Mouse (Mus musculus) MN1 (cell line): ENCODE measurements around the gene Col27a1.

ENCODE experiments used
- DNase-seq: peaks from one replicate; pipeline ENCODE4 v3.0.0-alpha.2; 2016; ENCODE audit warnings: low spot score

Col27a1 gene

DNA sequence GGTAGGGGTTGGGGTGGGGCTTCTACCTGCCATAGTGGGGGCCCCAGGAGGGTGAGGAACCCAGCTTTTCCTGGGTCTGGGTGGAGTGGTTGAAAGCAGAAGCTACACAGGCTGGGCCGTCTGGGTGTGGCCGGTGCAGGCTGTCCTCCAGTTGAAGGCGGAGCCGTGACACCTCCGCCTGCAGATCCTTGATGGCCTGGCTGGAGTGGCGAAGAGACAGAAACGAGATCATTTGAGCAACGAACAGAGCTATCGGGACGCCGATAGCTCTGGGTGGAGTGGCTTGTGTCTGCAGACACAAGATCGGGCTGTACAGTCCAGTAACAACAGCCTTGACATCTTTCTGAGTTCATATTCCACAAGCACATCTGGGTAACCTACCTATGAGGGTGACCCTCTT is 160.5 kb downstream of the Col27a1 start:
- DNase-seq = no peak

- DNase-seq = no peak
Observed at GRCm38 (mm10) chr4:63375367-63375766, 161.6 kb downstream of the Col27a1 start.

- DNase-seq = no peak
Observed at GRCm38 (mm10) chr4:63377483-63377882, 163.7 kb downstream of the Col27a1 start.

DNA sequence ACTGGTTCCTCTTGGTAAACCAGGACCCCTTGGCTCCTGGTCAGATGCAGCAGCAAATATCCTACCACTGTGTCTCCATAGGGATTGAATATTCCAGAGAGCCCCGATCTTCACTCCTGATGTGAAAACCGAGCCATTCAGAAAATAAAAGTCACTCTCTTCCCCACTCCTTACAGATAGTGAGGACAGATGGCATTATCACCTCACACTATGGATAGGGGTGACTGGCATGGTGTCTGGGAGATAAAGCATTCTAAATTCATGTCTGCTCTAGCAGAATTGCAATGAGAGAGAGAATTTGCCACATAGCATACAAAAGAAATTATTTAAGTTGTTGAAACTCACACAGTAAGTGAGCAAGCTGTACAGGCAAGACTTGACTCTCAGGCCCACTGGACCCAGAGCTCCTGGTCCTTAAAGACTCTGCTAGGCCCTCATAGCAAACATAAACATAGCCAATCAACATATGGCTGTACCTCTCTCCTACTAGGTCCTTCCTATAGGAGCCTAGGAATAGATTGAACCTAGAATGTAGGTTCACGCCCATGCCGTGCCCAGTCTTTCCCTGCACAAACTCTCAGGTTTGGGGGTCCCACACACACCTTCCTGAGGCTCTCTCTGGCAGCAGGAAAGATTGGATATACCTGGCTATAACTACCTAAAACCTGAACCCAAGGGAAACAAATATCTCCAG is 169.0 kb downstream of the Col27a1 start:
- DNase-seq = no peak

DNA sequence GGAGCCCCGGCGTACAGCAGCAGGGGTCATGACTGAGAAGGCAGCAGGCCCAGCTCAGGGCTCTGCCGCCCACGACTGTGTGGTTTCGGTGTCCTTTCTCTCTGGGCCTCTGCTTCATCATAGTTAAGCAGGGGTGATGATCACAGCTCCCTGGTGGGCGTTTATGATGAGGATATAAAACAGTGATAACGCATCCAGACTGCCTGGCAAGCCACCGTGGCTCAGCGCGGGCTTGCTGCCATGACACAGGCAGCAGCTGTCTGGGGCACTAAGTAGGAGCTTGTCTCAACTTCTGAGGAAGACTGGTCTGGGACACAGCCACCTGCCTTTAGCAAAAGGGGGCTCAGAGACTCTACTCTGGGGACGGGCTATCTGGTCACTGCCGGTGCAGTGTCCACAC is 169.7 kb downstream of the Col27a1 start:
- no peak for DNase-seq

GRCm38 (mm10) chr4:63384262-63384661 is 170.5 kb downstream of the Col27a1 start:
- no peak for DNase-seq
